Mouse (Mus musculus): ENCODE measurements around the gene Fgfr2. TPM values are rescaled to one million over a fixed set of nuclear protein-coding genes. Genes with fewer than 3 reads are reported as not detected.

Gene Fgfr2
- total and polyA plus RNA-seq, 2 experiments from 2014 or later: 17.1 to 47.6 TPM

DNA sequence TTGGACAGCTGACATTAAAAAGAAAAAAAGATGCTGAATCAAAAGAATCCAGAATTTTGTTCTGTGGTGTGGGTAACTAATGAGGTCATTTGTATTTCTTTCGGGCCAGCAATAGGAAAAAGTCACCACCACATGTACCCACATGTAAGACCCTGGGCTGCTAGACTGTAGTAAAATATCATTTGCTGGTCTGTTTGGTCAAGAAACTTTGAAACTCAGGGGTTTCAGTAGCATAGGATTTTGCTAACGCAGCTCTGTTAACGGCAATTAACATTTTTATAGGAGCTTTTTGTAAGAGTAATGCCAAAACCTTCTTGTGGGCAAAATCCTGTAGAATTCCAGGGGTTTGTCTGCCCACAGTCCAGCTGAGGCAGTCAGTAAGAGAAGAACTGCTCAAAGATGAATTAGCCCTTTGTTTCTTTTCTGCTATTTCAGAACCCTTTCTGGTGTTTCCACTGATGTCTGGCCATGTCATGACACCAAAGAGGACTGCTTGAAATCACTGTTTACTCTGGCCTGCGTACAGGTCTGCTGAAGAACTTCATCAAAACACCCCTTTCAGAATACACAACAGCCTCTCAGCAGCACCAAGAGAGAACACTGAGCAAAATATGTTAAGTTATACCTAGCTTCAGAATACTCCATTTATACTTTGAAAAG, 2667.4 kb downstream of the Fgfr2 start:
- H3K27me3 ChIP-seq (ENCODE audit: insufficient read depth, low read length): no peaks in the 10 kb centered on the region
- no peaks in the 10 kb centered on the region for H3K9me3 ChIP-seq (ENCODE audit: low read length)
- no peak overlapping the region for H3K4me3 ChIP-seq (ENCODE audit: low read depth, low read length)
- DNase-seq (no peak), ATAC-seq (no peak)
- H3K4me1 ChIP-seq (ENCODE audit: insufficient read depth): no peaks in the 10 kb centered on the region
- peaks cover 26% of the 10 kb centered on the region for H3K36me3 ChIP-seq (ENCODE audit: insufficient read depth)
- no peak overlapping the region for H3K4me2 ChIP-seq (ENCODE audit: low read depth)
- 44% methylated on average over 4 of the region's 4 CpGs for WGBS
- TF ChIP-seq CTCF (IDR thresholded peaks at IDR 0.05; ENCODE audit: low read depth): no peak
- H3K27ac ChIP-seq (ENCODE audit: low read depth, low read length): no peak overlapping the region
- H3K9ac ChIP-seq: no peak overlapping the region

DNA sequence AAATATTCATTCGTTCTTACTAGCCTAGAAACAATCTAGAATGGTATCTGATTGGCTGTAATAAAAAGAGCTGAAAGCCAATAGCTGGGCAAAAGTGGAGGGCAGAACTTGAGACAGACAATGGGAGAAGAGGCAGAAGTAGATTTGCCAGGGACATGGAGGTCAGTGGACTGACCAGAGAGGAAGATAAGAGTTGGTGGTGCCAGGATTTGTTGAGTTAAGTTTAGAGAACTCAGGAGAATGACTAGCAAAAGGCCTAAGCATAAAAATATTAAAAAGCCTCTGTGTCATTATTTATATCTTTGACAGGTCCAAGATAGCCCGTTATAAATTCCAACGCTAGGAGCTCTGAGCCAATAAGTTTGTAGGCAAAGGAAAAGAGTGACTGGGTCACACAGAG, 2668.9 kb downstream of the Fgfr2 start:
- no peak overlapping the region for H3K27ac ChIP-seq (ENCODE audit: low read depth, low read length)
- no peaks in the 10 kb centered on the region for H3K27me3 ChIP-seq (ENCODE audit: insufficient read depth, low read length)
- no peaks in the 10 kb centered on the region for H3K4me1 ChIP-seq (ENCODE audit: insufficient read depth)
- 96% methylated on average over 3 of the region's 3 CpGs for WGBS
- TF ChIP-seq CTCF (IDR thresholded peaks at IDR 0.05; ENCODE audit: low read depth): no peak
- ATAC-seq (no peak), DNase-seq (no peak)
- H3K9me3 ChIP-seq (ENCODE audit: low read length): no peaks in the 10 kb centered on the region
- peaks cover 31% of the 10 kb centered on the region for H3K36me3 ChIP-seq (ENCODE audit: insufficient read depth)
- no peak overlapping the region for H3K9ac ChIP-seq
- no peak overlapping the region for H3K4me2 ChIP-seq (ENCODE audit: low read depth)
- H3K4me3 ChIP-seq (ENCODE audit: low read depth, low read length): no peak overlapping the region

DNA sequence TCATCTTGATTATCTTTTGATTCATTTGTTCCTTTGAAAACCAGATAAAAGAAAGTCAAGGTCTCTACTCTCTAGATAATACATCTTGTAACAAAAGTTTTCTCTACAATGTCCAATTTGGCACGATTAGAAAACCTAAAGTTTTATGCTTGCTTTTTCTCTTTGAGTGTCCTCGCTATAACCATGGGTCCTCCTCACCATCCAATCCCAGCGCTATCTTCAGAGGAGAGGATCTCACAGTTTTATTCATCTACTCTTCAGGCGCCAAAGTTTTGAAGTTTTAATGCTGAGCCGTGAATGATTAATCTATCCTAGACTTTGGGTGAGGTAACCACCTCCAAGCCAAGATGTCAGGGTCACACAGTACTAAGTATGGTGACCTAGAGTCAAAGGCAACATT, 2687.4 kb downstream of the Fgfr2 start:
- H3K4me2 ChIP-seq (ENCODE audit: low read depth): no peak overlapping the region
- no peak overlapping the region for H3K9ac ChIP-seq
- H3K4me3 ChIP-seq (ENCODE audit: low read depth, low read length): no peak overlapping the region
- H3K9me3 ChIP-seq (ENCODE audit: low read length): no peaks in the 10 kb centered on the region
- WGBS: 89% methylated on average over 5 of the region's 5 CpGs
- no peak for TF ChIP-seq CTCF (IDR thresholded peaks at IDR 0.05; ENCODE audit: low read depth)
- ATAC-seq (no peak), DNase-seq (no peak)
- no peaks in the 10 kb centered on the region; the same call in 1 of the 2 replicates for H3K36me3 ChIP-seq (ENCODE audit: insufficient read depth)
- H3K4me1 ChIP-seq (ENCODE audit: insufficient read depth): no peaks in the 10 kb centered on the region
- H3K27me3 ChIP-seq (ENCODE audit: insufficient read depth, low read length): no peaks in the 10 kb centered on the region
- no peak overlapping the region for H3K27ac ChIP-seq (ENCODE audit: low read depth, low read length)

DNA sequence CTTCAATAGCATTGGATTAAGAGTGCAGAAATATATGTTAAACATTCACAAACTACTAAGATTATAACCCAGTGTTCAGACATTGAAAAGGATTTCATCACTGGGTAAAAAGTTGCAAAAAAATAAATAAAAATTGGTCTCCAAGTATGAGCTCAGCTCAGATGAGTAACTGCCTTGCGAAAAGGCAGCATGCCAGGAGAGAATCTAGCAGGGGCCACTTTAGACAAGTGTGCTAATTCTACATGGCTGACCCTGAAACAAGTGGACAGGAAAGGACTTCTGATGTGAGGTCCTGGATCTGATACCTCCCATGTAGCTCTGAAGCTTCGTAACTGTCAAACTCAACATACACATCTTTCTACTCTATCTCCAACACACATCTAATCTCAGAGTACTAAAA, 2691.0 kb downstream of the Fgfr2 start:
- 97% methylated on average over 2 of the region's 2 CpGs for WGBS
- no peaks in the 10 kb centered on the region for H3K27me3 ChIP-seq (ENCODE audit: insufficient read depth, low read length)
- H3K9me3 ChIP-seq (ENCODE audit: low read length): no peaks in the 10 kb centered on the region
- no peak overlapping the region for H3K4me2 ChIP-seq (ENCODE audit: low read depth)
- TF ChIP-seq CTCF (IDR thresholded peaks at IDR 0.05; ENCODE audit: low read depth): no peak
- no peak overlapping the region for H3K27ac ChIP-seq (ENCODE audit: low read depth, low read length)
- no peak for DNase-seq
- no peak overlapping the region for H3K4me3 ChIP-seq (ENCODE audit: low read depth, low read length)
- H3K36me3 ChIP-seq (ENCODE audit: insufficient read depth): no peaks in the 10 kb centered on the region
- ATAC-seq: no peak
- no peak overlapping the region for H3K9ac ChIP-seq
- no peaks in the 10 kb centered on the region for H3K4me1 ChIP-seq (ENCODE audit: insufficient read depth)

DNA sequence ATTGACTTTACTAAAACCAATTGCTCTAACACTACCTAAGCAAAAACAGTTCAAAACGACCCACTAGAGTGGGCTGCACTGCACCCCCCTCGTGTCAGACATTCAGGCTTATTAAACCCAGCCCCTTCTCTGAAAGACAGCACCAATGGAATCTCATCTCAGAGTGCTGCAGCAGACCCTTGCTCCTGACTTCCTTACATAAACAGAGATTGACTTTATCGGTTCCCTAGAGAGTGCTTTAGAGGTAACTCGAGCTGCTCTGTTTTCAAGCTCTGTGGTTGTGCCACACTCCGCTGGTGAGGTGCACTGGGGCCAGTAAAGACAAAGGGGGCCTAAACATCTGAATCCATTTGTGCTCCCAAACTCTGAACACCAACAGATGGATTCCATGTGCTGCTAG, 2696.6 kb downstream of the Fgfr2 start:
- no peak for DNase-seq
- H3K36me3 ChIP-seq (ENCODE audit: insufficient read depth): no peaks in the 10 kb centered on the region
- no peak for TF ChIP-seq CTCF (IDR thresholded peaks at IDR 0.05; ENCODE audit: low read depth)
- H3K9me3 ChIP-seq (ENCODE audit: low read length): no peaks in the 10 kb centered on the region
- WGBS: 7% methylated on average over 5 of the region's 5 CpGs
- no peak overlapping the region for H3K9ac ChIP-seq
- H3K4me2 ChIP-seq (ENCODE audit: low read depth): no peak overlapping the region
- no peak overlapping the region for H3K27ac ChIP-seq (ENCODE audit: low read depth, low read length)
- ATAC-seq: no peak
- H3K4me3 ChIP-seq (ENCODE audit: low read depth, low read length): no peak overlapping the region
- H3K4me1 ChIP-seq (ENCODE audit: insufficient read depth): no peaks in the 10 kb centered on the region
- H3K27me3 ChIP-seq (ENCODE audit: insufficient read depth, low read length): no peaks in the 10 kb centered on the region

DNA sequence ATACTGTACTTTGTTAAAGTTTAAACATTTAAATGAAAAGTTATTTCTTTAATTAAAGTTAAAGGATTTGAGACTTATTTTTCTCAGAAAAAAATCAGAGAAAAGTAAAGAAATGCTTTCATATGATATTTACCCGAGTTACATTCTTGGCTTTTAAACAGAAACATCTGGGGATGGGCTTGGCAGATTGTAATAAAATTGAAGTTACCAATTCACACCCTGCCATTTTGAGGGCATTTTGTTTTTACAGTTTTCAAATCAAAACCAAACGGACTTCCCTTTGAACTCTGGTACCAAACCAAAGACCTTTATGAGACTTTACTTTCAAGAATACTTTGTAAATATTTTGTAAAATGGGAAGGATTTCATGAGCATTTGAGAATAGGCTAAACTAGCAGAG, 2697.2 kb downstream of the Fgfr2 start:
- 72% methylated on average over 2 of the region's 2 CpGs for WGBS
- TF ChIP-seq CTCF (IDR thresholded peaks at IDR 0.05; ENCODE audit: low read depth): no peak
- DNase-seq: no peak

DNA sequence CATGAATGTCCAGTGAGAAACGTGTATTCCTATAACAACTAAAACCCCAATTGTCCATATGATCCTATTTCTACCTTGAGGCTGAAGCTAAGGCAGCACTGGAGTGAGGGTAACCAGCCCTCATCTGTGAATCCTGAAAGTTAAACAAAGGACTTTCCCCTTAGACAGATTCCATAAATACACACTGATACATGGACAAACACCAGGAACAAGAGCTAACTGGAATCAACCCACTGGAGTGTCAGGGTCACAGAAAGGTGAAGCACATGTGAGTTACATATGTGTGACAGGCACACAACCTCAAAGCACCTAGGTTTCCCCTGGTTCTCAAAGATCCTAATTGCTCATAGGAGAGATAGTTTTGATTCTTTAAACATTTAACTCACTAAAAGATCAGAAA, 2703.2 kb downstream of the Fgfr2 start:
- 72% methylated on average over 1 of the region's 1 CpGs for WGBS
- Histone ChIP-seq H3K4me3 (ENCODE audit: low read depth, low read length) (no peak overlapping the region), H3K36me3 (ENCODE audit: insufficient read depth) (no peaks in the 10 kb centered on the region), H3K9me3 (ENCODE audit: low read length) (no peaks in the 10 kb centered on the region), H3K4me1 (ENCODE audit: insufficient read depth) (no peaks in the 10 kb centered on the region), H3K9ac (no peak overlapping the region), H3K27me3 (ENCODE audit: insufficient read depth, low read length) (no peaks in the 10 kb centered on the region), H3K27ac (ENCODE audit: low read depth, low read length) (no peak overlapping the region), H3K4me2 (ENCODE audit: low read depth) (no peak overlapping the region)
- DNase-seq (no peak), ATAC-seq (no peak)
- no peak for TF ChIP-seq CTCF (IDR thresholded peaks at IDR 0.05; ENCODE audit: low read depth)

More for the DNA sequence above, 2697.2 kb downstream of the Fgfr2 start:
- ATAC-seq: no peak
- no peak overlapping the region for H3K9ac ChIP-seq
- no peak overlapping the region for H3K4me2 ChIP-seq (ENCODE audit: low read depth)
- H3K4me1 ChIP-seq (ENCODE audit: insufficient read depth): no peaks in the 10 kb centered on the region
- H3K36me3 ChIP-seq (ENCODE audit: insufficient read depth): no peaks in the 10 kb centered on the region
- H3K27ac ChIP-seq (ENCODE audit: low read depth, low read length): no peak overlapping the region
- H3K27me3 ChIP-seq (ENCODE audit: insufficient read depth, low read length): no peaks in the 10 kb centered on the region
- H3K9me3 ChIP-seq (ENCODE audit: low read length): no peaks in the 10 kb centered on the region
- H3K4me3 ChIP-seq (ENCODE audit: low read depth, low read length): no peak overlapping the region

Measured in forebrain, postnatal 0 days (tissue).